Mouse (Mus musculus) bone marrow, adult 2 months (tissue): ENCODE measurements around the gene Fuz.

Source experiments
- CTCF ChIP-seq: fragments of 200-500 bp; IDR thresholded peaks from 2 replicates; pipeline ENCODE4 v1.5.1; 2011; ENCODE audit warnings: low read length, control low read depth; ENCODE audit not compliant: control insufficient read depth, insufficient read depth
- POLR2A ChIP-seq: fragments of 200-500 bp; IDR thresholded peaks from 2 replicates; pipeline ENCODE4 v1.6.1; 2011; ENCODE audit warnings: low read depth, mild to moderate bottlenecking, control low read depth, low read length, borderline replicate concordance; ENCODE audit not compliant: control insufficient read depth

DNA sequence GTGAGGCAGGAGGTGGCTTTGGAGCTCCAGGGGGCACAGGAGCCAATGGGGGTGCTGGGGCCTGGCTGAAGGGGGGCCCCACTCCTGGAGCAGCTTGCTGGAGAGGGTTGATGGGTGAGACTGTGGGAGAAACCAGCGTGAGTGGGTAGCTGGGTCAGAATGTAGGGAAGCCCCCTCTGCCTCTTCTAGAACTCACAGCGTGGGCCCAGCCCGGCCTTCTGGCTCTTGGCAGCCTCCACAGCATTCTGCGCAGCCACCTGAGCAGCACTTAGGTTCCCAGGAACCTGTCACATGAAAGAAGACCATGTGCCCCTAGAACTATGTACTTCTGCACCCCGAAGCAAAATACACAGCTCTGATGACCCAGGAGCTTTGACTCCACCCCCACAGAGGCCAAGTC is 11.2 kb upstream of the Fuz start:
- no peak for TF ChIP-seq POLR2A
- no peak for TF ChIP-seq CTCF
